In the genomic region with DNA sequence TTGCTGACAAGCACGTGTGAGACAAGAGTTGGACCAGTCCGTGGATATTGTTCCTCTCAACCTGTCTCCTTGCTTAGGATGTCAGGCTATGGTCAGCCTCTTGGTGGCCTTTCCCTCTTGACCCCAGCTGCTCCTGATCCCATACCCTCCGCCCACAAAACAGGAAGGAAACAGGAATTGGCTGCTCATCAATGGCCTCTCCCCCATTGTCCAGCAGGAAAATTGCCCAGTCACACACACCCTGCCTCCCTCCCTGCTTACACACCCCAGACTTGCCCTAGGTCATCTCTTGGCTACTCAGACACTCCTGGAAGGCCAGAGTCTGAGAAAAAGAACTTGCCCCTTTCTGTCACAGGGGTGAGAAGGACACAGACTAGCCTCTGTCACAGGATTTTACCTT, we compare ENCODE assay signal across 12 mouse cellular contexts. TPM values are rescaled to one million over a fixed set of nuclear protein-coding genes. Genes with fewer than 3 reads are reported as not detected.
A peak's percentile ranks its signal among the peaks of the same experiment; 100 is the strongest.
DNase-seq lines count a peak whose midpoint lies in the region; ATAC-seq and TF ChIP-seq lines count a peak whose summit lies in the region.
"Had no signal": no experiment of that assay in that cellular context is flagged by ENCODE, and none has a peak within 500 bp of the region (broad histone marks: within the 10 kb centered on the region; RNA-seq: fewer than 3 reads in every experiment).

No protein-coding gene starts in this region.

- H3K36me3 ChIP-seq in lung, embryonic 15.5 days, result no peaks in the 10 kb centered on the region

- no peaks in the 10 kb centered on the region for H3K9me3 ChIP-seq in lung, embryonic 15.5 days

- no peak overlapping the region for H3K4me2 ChIP-seq in lung, embryonic 15.5 days
- H3K4me2 ChIP-seq: lung, embryonic 14.5 days had no signal

- H3K27me3 ChIP-seq in lung, embryonic 15.5 days, result no peaks in the 10 kb centered on the region
- H3K27me3 ChIP-seq: Patski had no signal

- 86% methylated on average over 3 of the region's 3 CpGs for WGBS in lung, embryonic 15.5 days

- H3K9ac ChIP-seq in lung, embryonic 15.5 days, result no peak overlapping the region
- H3K9ac ChIP-seq: lung, embryonic 14.5 days had no signal

- intact Hi-C loops in gastrocnemius, adult 2 months (cut with DNase I), result no loop called here
- intact Hi-C loops in gastrocnemius, postnatal 36 days (cut with DNase I), result no loop called here
- intact Hi-C loops in left cerebral cortex, postnatal 14 days (cut with DNase I), result no loop called here

- no peak overlapping the region for H3K4me3 ChIP-seq in gastrocnemius, adult 2 months
- H3K4me3 ChIP-seq in lung, embryonic 15.5 days, result no peak overlapping the region

- peak overlapping the region; percentile 39 for H3K27ac ChIP-seq in gastrocnemius, adult 2 months
- H3K27ac ChIP-seq in lung, embryonic 15.5 days, result no peak overlapping the region

- no peak for TF ChIP-seq CTCF in gastrocnemius, adult 2 months (IDR thresholded peaks at IDR 0.05)

- peak; percentile 54 for DNase-seq in gastrocnemius, adult 2 months
- no peak for DNase-seq in gastrocnemius, postnatal 36 days
- peak; percentile 50 for DNase-seq in adipocyte (ENCODE audit: low spot score)
- DNase-seq in heart, adult 9 months (ENCODE audit: low spot score in 2 of 2), result peak; percentile 54 to 76
- DNase-seq in left cerebral cortex, postnatal 14 days (ENCODE audit: low spot score in 2 of 2), result no peak
- DNase-seq: cerebellum, postnatal 36 days; lung, embryonic 14.5 days; retina, postnatal 1 day had no signal

- H3K4me1 ChIP-seq in lung, embryonic 15.5 days, result no peaks in the 10 kb centered on the region

- 0 out of 2 replicates have a peak, but pooled peaks have one; percentile 19 for ATAC-seq in lung, embryonic 15.5 days (ENCODE audit: borderline replicate concordance, extremely low read depth, low FRiP score, low TSS enrichment)
- ATAC-seq in frontal cortex, adult (ENCODE audit: low TSS enrichment), result no peak
- ATAC-seq in megakaryocyte-erythroid progenitor cell, adult 5-6 weeks (replicated peaks; ENCODE audit: low FRiP score, low TSS enrichment, poor library complexity, severe bottlenecking), result no peak

RNA-seq across cellular contexts. Expression of a gene that starts 22.2 kb away (rescaled TPM):
- total RNA-seq in gastrocnemius, adult 2 months (2021), result 1 to 10 TPM; 2.1 to 6.5 TPM
- total RNA-seq in gastrocnemius, postnatal 36 days (2021), result 1 to 10 TPM; 4.1 to 4.3 TPM
- polyA plus RNA-seq in lung, embryonic 15.5 days (2015; fragmentation: Nextera tagmentation; extraction: Ambion mirVana), result 60.7 and 61.2 TPM in 2 replicates
- total RNA-seq in left cerebral cortex, postnatal 14 days (2021), result 10 to 100 TPM; 33.1 to 43.8 TPM
- 15.1 and 20.3 TPM in 2 replicates for total RNA-seq in megakaryocyte-erythroid progenitor cell, adult 5-6 weeks (2014; fragmentation: Nextera tagmentation)
- total RNA-seq in megakaryocyte-erythroid progenitor cell, adult 5-6 weeks (2017), result 22.7 and 49.7 TPM in 2 replicates

Comparison
In these comparisons a context has a peak if more than half of its experiments do, and no peak if none do; other contexts are left out.
1. DNase-seq: peak in gastrocnemius, adult 2 months (single experiment), adipocyte (single experiment) and heart, adult 9 months (2 of 2); none in gastrocnemius, postnatal 36 days (0 of 2) and left cerebral cortex, postnatal 14 days (0 of 2).